Mouse (Mus musculus): ENCODE results near the gene Tmed1.

- no peak for TF ChIP-seq EP300 (IDR thresholded peaks at IDR 0.05; ENCODE audit: insufficient read depth, low read depth, low read length)
- no peak for TF ChIP-seq CTCF (IDR thresholded peaks at IDR 0.05)
- TF ChIP-seq POLR2A (IDR thresholded peaks at IDR 0.05; ENCODE audit: insufficient read depth, low read depth, low read length), result no peak
These were observed 37.3 kb upstream of the Tmed1 start for GRCm38 (mm10) chr9:21547075-21547941.

All from heart, adult 2 months (tissue).